Mouse (Mus musculus) heart, embryonic 14.5 days (tissue): ENCODE results near the gene 2010300C02Rik. TPM values are rescaled to one million over a fixed set of nuclear protein-coding genes. Genes with fewer than 3 reads are reported as not detected.

Experiments used
- ATAC-seq: fragments of 200-750 bp; cut with Nextera tagmentation; 2 replicates; pipeline ENCODE4 v1.8.0; 2017; ENCODE audit warnings: low read depth, moderate TSS enrichment; ENCODE audit not compliant: insufficient number of reproducible peaks, insufficient read depth, low FRiP score
- H3K27ac ChIP-seq, 2 experiments: fragments of 200-500 bp in 1 of 2; fragments of 300-500 bp in 1 of 2; sonication (generic) in 1 of 2; replicated peaks in 1 of 2; 2 replicates each; pipeline ENCODE4 v1.5.1; 2012 to 2014; ENCODE audit warnings: low read depth in 2 of 2, low read length in 2 of 2, control low read depth in 1 of 2, mild to moderate bottlenecking in 1 of 2, mixed read lengths in 1 of 2; ENCODE audit not compliant: control insufficient read depth in 1 of 2, insufficient read depth in 1 of 2
- H3K27me3 ChIP-seq: fragments of 300-500 bp; sonication (generic); 2 replicates; pipeline ENCODE4 v1.6.1; 2014; ENCODE audit warnings: mild to moderate bottlenecking, low read length, control low read depth; ENCODE audit not compliant: control insufficient read depth, insufficient read depth
- H3K36me3 ChIP-seq: fragments of 300-500 bp; sonication (generic); 2 replicates; pipeline ENCODE4 v1.6.1; 2014; ENCODE audit warnings: mild to moderate bottlenecking, control low read depth, low read length, mixed read lengths; ENCODE audit not compliant: control insufficient read depth, insufficient read depth
- H3K4me1 ChIP-seq, 2 experiments: fragments of 200-500 bp in 1 of 2; fragments of 300-500 bp in 1 of 2; sonication (generic) in 1 of 2; 2 replicates each; pipeline ENCODE4 v1.6.1; 2012 to 2014; ENCODE audit warnings: low read length in 2 of 2, control low read depth in 1 of 2, mixed read lengths in 1 of 2; ENCODE audit not compliant: control insufficient read depth in 2 of 2, insufficient read depth in 2 of 2
- H3K4me2 ChIP-seq: fragments of 300-500 bp; sonication (generic); 2 replicates; pipeline ENCODE4 v1.6.1; 2014; ENCODE audit warnings: mild to moderate bottlenecking, low read length
- H3K4me3 ChIP-seq, 2 experiments: fragments of 200-500 bp in 1 of 2; fragments of 300-500 bp in 1 of 2; sonication (generic) in 1 of 2; 2 replicates each; pipeline ENCODE4 v1.5.1; 2012 to 2014; ENCODE audit warnings: low read length in 2 of 2, mild to moderate bottlenecking in 2 of 2, control low read depth in 1 of 2, low read depth in 1 of 2, moderate library complexity in 1 of 2; ENCODE audit not compliant: control insufficient read depth in 1 of 2, insufficient read depth in 1 of 2
- H3K9ac ChIP-seq: fragments of 300-500 bp; sonication (generic); 2 replicates; pipeline ENCODE4 v1.6.1; 2014; ENCODE audit warnings: mild to moderate bottlenecking, low read length
- H3K9me3 ChIP-seq: fragments of 300-500 bp; sonication (generic); 2 replicates; pipeline ENCODE4 v1.6.1; 2016; ENCODE audit warnings: low read length, control low read depth; ENCODE audit not compliant: control insufficient read depth
- WGBS: fragments of 180-500 bp; shearing (Covaris S2); extraction: QIAGEN DNeasy Blood & Tissue Kit; methylation state at CpG from one replicate; pipeline ENCODE4 v1.1.7; 2014; 5-methylcytosine and 5-hydroxymethylcytosine counted together
- polyA plus RNA-seq: library from polyadenylated mRNA; unstranded; fragments of >200 nt; fragmentation: Nextera tagmentation; extraction: Ambion mirVana; gene quantifications from 2 replicates; pipeline ENCODE4 v1.2.1, GENCODE M21; 2014

The 2010300C02Rik gene
- polyA plus RNA-seq, 1 experiment from 2014 or later, result 5.1 TPM

DNA sequence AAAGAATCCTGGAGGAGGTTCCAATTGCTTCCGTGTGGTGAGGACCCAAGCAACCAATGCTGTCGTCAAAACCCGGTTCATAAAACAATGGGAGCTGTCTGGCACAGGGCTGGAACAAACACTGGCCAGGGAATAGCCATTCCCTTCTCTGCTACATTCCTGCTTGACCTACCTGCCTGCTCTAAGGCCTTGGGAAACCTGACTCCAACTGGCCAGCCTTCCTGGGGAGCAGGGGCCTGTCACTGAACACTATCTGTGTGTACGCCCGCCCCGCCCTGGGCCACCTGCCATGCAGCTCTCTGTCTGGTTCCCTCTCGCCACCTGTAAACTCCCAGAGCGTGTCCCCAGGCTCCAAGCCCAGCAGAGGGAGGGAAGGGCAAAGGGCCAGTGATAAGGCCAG, 25.5 kb downstream of the 2010300C02Rik start:
- Histone ChIP-seq H3K4me1 (peaks cover 41 to 47% of the 10 kb centered on the region in 2 experiments), H3K9ac (no peak overlapping the region), H3K27me3 (no peaks in the 10 kb centered on the region), H3K9me3 (no peaks in the 10 kb centered on the region), H3K4me3 (no peak overlapping the region), H3K27ac (peak overlapping the region; percentile 27 to 39; a peak in 3 of 4 replicates), H3K36me3 (no peaks in the 10 kb centered on the region), H3K4me2 (no peak overlapping the region)
- no peak for ATAC-seq
- 22% methylated on average over 8 of the region's 8 CpGs for WGBS

DNA sequence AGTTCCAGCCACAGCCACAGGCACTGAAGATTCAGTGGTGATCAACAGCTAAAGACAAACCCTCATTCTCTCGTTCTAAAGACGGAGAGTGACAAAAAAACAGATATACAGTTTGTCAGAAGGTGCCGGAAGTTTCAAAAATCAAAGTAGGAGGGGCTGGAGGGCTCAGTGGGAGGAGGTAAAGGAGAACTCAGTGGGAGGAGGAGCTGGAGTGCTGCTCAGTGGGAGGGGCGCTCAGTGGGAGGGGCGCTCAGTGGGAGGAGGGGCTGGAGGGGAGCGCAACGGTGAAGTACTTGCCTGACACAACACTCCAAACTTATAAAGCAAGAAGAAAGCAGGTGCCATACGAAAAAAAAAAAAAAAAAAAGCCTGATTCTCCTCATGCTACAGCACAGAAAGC, 28.7 kb downstream of the 2010300C02Rik start:
- H3K4me2 ChIP-seq, result no peak overlapping the region
- H3K9me3 ChIP-seq, result no peaks in the 10 kb centered on the region
- H3K9ac ChIP-seq, result no peak overlapping the region
- H3K4me3 ChIP-seq, result no peak overlapping the region
- no peak overlapping the region for H3K27ac ChIP-seq
- no peaks in the 10 kb centered on the region for H3K36me3 ChIP-seq
- 57% methylated on average over 8 of the region's 8 CpGs for WGBS
- no peaks in the 10 kb centered on the region for H3K27me3 ChIP-seq
- peaks cover 31 to 37% of the 10 kb centered on the region in 2 experiments for H3K4me1 ChIP-seq
- ATAC-seq, result no peak

DNA sequence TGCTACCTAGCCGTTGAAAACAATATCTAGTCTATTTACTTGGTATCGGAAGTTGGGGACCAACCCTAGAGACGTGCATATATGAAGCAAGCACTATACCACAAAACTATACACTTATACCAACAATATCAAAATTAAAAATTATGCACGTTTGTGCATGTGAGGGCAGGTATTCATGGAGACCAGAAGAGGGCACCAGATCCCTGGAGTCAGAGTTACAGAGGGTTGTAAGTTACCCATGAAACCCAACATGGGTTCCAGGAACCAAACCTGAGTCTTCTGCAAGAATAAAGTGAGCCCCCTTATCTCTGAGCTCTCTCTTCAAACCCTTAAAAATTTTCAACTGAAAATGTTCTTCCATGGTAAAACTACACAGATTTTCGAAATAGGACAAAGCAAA, 29.2 kb downstream of the 2010300C02Rik start:
- peaks cover 29 to 32% of the 10 kb centered on the region in 2 experiments for H3K4me1 ChIP-seq
- H3K27ac ChIP-seq, result no peak overlapping the region
- ATAC-seq, result no peak
- WGBS, result 84% methylated on average over 5 of the region's 5 CpGs
- no peaks in the 10 kb centered on the region for H3K27me3 ChIP-seq
- H3K36me3 ChIP-seq, result no peaks in the 10 kb centered on the region
- no peak overlapping the region for H3K4me3 ChIP-seq
- H3K9me3 ChIP-seq, result no peaks in the 10 kb centered on the region
- H3K9ac ChIP-seq, result no peak overlapping the region
- no peak overlapping the region for H3K4me2 ChIP-seq

DNA sequence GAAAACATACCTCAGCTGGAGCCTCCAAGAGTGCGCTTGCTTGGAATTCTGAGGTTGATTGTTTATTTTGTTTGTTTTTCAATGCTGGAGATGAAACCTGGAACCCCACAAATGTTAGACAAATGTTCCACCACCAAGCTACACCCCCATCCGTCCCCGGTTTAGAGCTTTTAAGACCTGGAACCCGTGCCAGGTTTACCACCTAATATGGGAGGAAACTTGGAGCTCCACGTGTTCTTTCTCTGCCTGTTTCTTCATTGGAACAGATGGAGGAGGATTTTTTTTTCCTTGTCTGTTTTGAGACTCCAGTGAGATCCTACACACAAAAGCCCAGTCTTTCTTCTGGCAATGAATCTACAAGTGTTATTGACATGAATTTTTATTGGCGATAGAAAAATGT, 30.2 kb downstream of the 2010300C02Rik start:
- Histone ChIP-seq H3K9me3 (peaks cover 2% of the 10 kb centered on the region; the same call in 1 of the 2 replicates), H3K27me3 (no peaks in the 10 kb centered on the region), H3K9ac (no peak overlapping the region), H3K27ac (no peak overlapping the region), H3K4me2 (no peak overlapping the region), H3K4me1 (peaks cover 22 to 25% of the 10 kb centered on the region in 2 experiments), H3K4me3 (no peak overlapping the region), H3K36me3 (no peaks in the 10 kb centered on the region)
- WGBS, result 77% methylated on average over 6 of the region's 6 CpGs
- no peak for ATAC-seq

DNA sequence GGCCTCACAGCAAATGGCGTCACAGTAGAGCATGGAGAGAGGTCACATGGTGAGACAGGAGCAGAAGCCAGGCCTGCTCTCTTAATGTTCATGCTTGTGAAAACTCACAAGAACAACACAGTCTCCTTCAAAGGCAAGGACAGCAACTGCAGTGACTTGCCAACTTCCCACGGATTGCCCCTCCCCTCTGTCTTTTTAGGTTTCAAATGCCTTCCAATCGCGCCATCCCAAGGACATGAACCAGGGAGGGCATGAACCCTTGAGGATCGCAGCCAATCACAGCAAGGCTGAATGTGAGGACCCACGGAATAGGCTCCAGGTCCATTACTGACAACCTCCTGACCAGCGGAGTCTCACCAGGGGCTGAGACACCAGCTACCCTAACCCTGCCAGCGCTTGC, 31.5 kb downstream of the 2010300C02Rik start:
- Histone ChIP-seq H3K9ac (no peak overlapping the region), H3K4me1 (peaks cover 14 to 21% of the 10 kb centered on the region in 2 experiments), H3K9me3 (peaks cover 2% of the 10 kb centered on the region; the same call in 1 of the 2 replicates), H3K27me3 (no peaks in the 10 kb centered on the region), H3K4me3 (no peak overlapping the region), H3K36me3 (no peaks in the 10 kb centered on the region), H3K4me2 (no peak overlapping the region), H3K27ac (peak overlapping the region in 1 of 2 experiments; percentile 76; a peak in 2 of 4 replicates)
- 46% methylated on average over 8 of the region's 8 CpGs for WGBS
- no peak for ATAC-seq

DNA sequence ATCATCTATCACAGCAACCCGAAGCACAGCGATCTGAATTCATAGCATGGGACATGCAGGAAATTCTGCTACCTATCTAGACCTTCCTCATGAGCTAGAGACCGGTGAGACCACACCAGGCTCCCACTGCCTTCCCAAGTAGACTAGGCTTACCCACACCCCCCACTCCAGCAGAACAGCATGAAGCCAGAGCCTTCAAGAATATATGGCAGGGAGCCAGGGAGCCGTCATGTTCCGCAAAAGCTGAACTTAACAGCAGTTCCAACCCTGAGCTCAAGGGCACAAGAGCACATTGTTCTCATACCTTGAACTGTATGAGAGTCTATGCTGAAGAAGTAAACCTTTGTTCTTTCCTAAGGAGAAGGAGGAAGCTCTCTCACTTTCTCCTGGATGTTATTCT, 32.4 kb downstream of the 2010300C02Rik start:
- Histone ChIP-seq H3K9me3 (peaks cover 2% of the 10 kb centered on the region; the same call in 1 of the 2 replicates), H3K9ac (peak overlapping the region; percentile 13; the same call in 1 of the 2 replicates), H3K4me2 (peak overlapping the region; percentile 57), H3K27ac (peak overlapping the region; percentile 70 to 76), H3K27me3 (no peaks in the 10 kb centered on the region), H3K4me1 (peaks cover 14 to 21% of the 10 kb centered on the region in 2 experiments), H3K36me3 (no peaks in the 10 kb centered on the region), H3K4me3 (peak overlapping the region; percentile 0 to 8; a peak in 2 of 4 replicates)
- peak; percentile 39; the same call in 1 of the 2 replicates for ATAC-seq
- WGBS, result 33% methylated on average over 5 of the region's 5 CpGs

DNA sequence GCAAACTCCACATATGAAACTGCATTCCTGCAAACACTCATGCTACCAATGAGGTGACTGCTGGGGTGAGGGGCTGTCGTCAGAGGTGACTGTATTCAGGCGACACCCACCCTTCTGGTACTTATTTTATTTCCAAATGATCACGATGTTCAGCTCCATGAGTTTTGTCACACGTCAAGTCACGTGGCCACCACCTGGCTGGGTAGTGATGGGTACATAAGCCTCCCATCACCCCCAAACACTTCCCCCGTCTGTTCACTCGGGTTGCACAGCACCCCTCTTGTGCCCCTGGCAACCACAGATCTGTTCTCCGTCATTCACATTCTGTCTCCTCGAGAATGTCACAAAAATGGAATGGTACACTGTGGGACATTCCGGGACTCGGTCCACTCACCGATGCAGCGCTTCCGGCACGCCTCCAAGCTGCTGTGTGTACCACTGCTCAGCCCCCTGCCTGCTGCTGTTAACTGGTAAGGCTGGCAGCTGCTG, 32.9 kb downstream of the 2010300C02Rik start:
- peaks cover 2% of the 10 kb centered on the region; the same call in 1 of the 2 replicates for H3K9me3 ChIP-seq
- no peak for ATAC-seq
- WGBS, result 54% methylated on average over 15 of the region's 15 CpGs
- H3K27me3 ChIP-seq, result no peaks in the 10 kb centered on the region
- H3K4me3 ChIP-seq, result peak overlapping the region; percentile 0 to 8; a peak in 2 of 4 replicates
- no peak overlapping the region for H3K9ac ChIP-seq
- peak overlapping the region; percentile 70 to 76 for H3K27ac ChIP-seq
- H3K4me1 ChIP-seq, result peaks cover 14 to 21% of the 10 kb centered on the region in 2 experiments
- peak overlapping the region; percentile 57 for H3K4me2 ChIP-seq
- H3K36me3 ChIP-seq, result no peaks in the 10 kb centered on the region
